Mouse (Mus musculus): ENCODE measurements around the gene Cip2a.

DNA sequence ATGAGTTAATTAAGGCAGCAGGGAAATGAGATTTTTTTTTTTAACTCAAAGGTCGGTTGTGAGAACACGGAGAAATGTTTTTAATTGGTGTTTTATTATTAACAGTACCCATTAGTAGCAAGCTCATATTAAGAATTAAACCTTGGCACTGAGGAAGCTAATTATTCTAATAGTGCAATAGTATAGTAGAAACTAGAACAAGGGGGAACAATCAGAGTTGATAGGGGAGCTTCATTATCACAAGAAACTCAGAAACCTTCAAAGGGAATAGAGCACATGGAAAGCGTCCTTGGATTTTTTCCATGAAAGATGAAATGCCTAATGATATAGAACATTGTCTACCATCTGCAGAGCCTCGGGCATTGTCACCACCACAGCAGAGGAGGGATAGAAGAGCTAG lies 41.9 kb downstream of the Cip2a start:
- no peak for TF ChIP-seq CTCF (IDR thresholded peaks at IDR 0.05; ENCODE audit: low read depth, low read length)
- TF ChIP-seq POLR2A (IDR thresholded peaks at IDR 0.05; ENCODE audit: borderline replicate concordance, low read depth, low read length) = no peak

All from bone marrow macrophage, adult 2 months (primary cell).